Mouse (Mus musculus): ENCODE measurements at regions not wholly inside any gene's neighbourhood (a gene's known extent, or its start where the extent isn't known, plus 50 kb on each side); places are given as distances from the start of the nearest gene placed in this dataset.

GRCm38 (mm10) chr4:94439159-94439836 lies 117.0 kb upstream of the Gm10306 start:
- no peaks in the 10 kb centered on the region for H3K36me3 ChIP-seq (ENCODE audit: control insufficient read depth, insufficient read depth, low read length)
- 72% methylated on average over 6 of the region's 6 CpGs for WGBS
- H3K27ac ChIP-seq (replicated peaks in 1 of 2; ENCODE audit: control insufficient read depth in 1 of 2, insufficient read depth in 1 of 2, low read depth in 2 of 2, low read length in 2 of 2) = no peak overlapping the region
- no peaks in the 10 kb centered on the region for H3K9me3 ChIP-seq (ENCODE audit: control insufficient read depth, low read length)
- no peaks in the 10 kb centered on the region for H3K27me3 ChIP-seq (ENCODE audit: control insufficient read depth, insufficient read depth, low read length)
- no peaks in the 10 kb centered on the region for H3K4me1 ChIP-seq (ENCODE audit: control insufficient read depth in 2 of 2, insufficient read depth in 2 of 2, low read length in 2 of 2)
- ATAC-seq (ENCODE audit: insufficient number of reproducible peaks, insufficient read depth, low FRiP score, low read depth) = no peak
- H3K4me2 ChIP-seq (ENCODE audit: low read length) = no peak overlapping the region
- H3K4me3 ChIP-seq (ENCODE audit: control insufficient read depth in 1 of 2, insufficient read depth in 1 of 2, low read depth in 1 of 2, low read length in 2 of 2) = no peak overlapping the region
- no peak overlapping the region for H3K9ac ChIP-seq (ENCODE audit: low read length)

DNA sequence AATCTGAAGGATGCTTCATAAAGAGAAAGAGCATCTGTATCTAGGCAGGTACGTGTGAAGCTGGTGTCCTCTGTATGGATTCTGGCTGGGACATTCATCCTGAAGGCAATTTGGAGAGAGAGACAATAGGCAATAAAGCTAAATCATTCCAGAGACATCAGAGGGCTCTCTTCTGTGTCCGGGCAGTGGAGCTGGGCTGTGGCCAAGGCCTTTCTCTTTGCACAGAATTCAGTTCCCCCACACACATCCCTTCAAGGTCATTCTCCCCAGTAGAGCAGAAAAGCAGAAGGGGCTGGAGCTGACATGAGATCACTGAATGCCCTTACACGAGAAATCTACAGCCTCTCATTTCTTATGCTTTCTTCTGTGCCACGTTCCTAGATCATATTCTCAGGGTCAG lies 109.7 kb upstream of the Gm10306 start:
- Histone ChIP-seq H3K36me3 (ENCODE audit: control insufficient read depth, insufficient read depth, low read length) (no peaks in the 10 kb centered on the region), H3K4me3 (ENCODE audit: control insufficient read depth in 1 of 2, insufficient read depth in 1 of 2, low read depth in 1 of 2, low read length in 2 of 2) (no peak overlapping the region), H3K4me1 (ENCODE audit: control insufficient read depth in 2 of 2, insufficient read depth in 2 of 2, low read length in 2 of 2) (no peaks in the 10 kb centered on the region), H3K27ac (replicated peaks in 1 of 2; ENCODE audit: control insufficient read depth in 1 of 2, insufficient read depth in 1 of 2, low read depth in 2 of 2, low read length in 2 of 2) (no peak overlapping the region), H3K27me3 (ENCODE audit: control insufficient read depth, insufficient read depth, low read length) (no peaks in the 10 kb centered on the region), H3K9me3 (ENCODE audit: control insufficient read depth, low read length) (no peaks in the 10 kb centered on the region), H3K4me2 (ENCODE audit: low read length) (no peak overlapping the region), H3K9ac (ENCODE audit: low read length) (no peak overlapping the region)
- ATAC-seq (ENCODE audit: insufficient number of reproducible peaks, insufficient read depth, low FRiP score, low read depth) = no peak
- 65% methylated on average over 4 of the region's 4 CpGs for WGBS
